Mouse (Mus musculus) heart, postnatal 0 days (tissue): ENCODE measurements at regions not wholly inside any gene's neighbourhood (a gene's known extent, or its start where the extent isn't known, plus 50 kb on each side); places are given as distances from the start of the nearest gene placed in this dataset.

Source experiments
- ATAC-seq: fragments of 200-750 bp; cut with Nextera tagmentation; 2 replicates; pipeline ENCODE4 v1.8.0; 2017; ENCODE audit warnings: low read depth, moderate number of reproducible peaks, moderate library complexity; ENCODE audit not compliant: insufficient read depth
- DNase-seq: peaks from one replicate; pipeline ENCODE4 v3.0.0-alpha.2; 2016; ENCODE audit warnings: low spot score
- H3K27ac ChIP-seq: fragments of 300-500 bp; sonication (generic); 2 replicates; pipeline ENCODE4 v1.5.1; 2014; ENCODE audit warnings: low read depth, mild to moderate bottlenecking
- H3K27me3 ChIP-seq: fragments of 300-500 bp; sonication (generic); 2 replicates; pipeline ENCODE4 v1.6.1; 2014; ENCODE audit warnings: low read length, mixed read lengths; ENCODE audit not compliant: control insufficient read depth, insufficient read depth
- H3K36me3 ChIP-seq: fragments of 300-500 bp; sonication (generic); replicated peaks from 2 replicates; pipeline ENCODE4 v1.6.1; 2014; ENCODE audit warnings: low read length, mixed read lengths; ENCODE audit not compliant: control insufficient read depth, insufficient read depth
- H3K4me1 ChIP-seq: fragments of 300-500 bp; sonication (generic); 2 replicates; pipeline ENCODE4 v1.6.1; 2014; ENCODE audit warnings: antibody characterized with exemption; ENCODE audit not compliant: control insufficient read depth, insufficient read depth
- H3K4me2 ChIP-seq: fragments of 300-500 bp; sonication (generic); 2 replicates; pipeline ENCODE4 v1.6.1; 2014; ENCODE audit warnings: low read depth, mild to moderate bottlenecking, low read length, moderate library complexity
- H3K4me3 ChIP-seq: fragments of 300-500 bp; sonication (generic); 2 replicates; pipeline ENCODE4 v1.5.1; 2014; ENCODE audit warnings: low read depth, low read length
- H3K9ac ChIP-seq: fragments of 300-500 bp; sonication (generic); replicated peaks from 2 replicates; pipeline ENCODE4 v1.6.1; 2014; ENCODE audit warnings: low read depth, low read length, mixed read lengths
- H3K9me3 ChIP-seq: fragments of 300-500 bp; sonication (generic); replicated peaks from 2 replicates; pipeline ENCODE4 v1.6.1; 2016; ENCODE audit warnings: low read length; ENCODE audit not compliant: control insufficient read depth
- CTCF ChIP-seq: IDR thresholded peaks from 2 replicates; pipeline ENCODE4 v1.5.1; 2016; ENCODE audit warnings: antibody characterized with exemption, control low read depth, low read depth
- EP300 ChIP-seq: IDR thresholded peaks from 2 replicates; pipeline ENCODE4 v1.6.1; 2016; ENCODE audit warnings: antibody characterized with exemption, low read depth
- WGBS: fragments of 180-500 bp; shearing (Covaris S2); extraction: QIAGEN DNeasy Blood & Tissue Kit; methylation state at CpG from one replicate; pipeline ENCODE4 v1.1.7; 2014; 5-methylcytosine and 5-hydroxymethylcytosine counted together

GRCm38 (mm10) chr13:111860931-111861330 lies 52.1 kb upstream of the Map3k1 start:
- H3K9me3 ChIP-seq = peaks cover 3% of the 10 kb centered on the region; the same call in 1 of the 2 replicates
- no peak overlapping the region for H3K4me3 ChIP-seq
- no peak overlapping the region for H3K27ac ChIP-seq
- ATAC-seq = no peak
- no peak for DNase-seq
- no peak for TF ChIP-seq EP300
- no peak for TF ChIP-seq CTCF
- no peak overlapping the region for H3K4me2 ChIP-seq
- H3K4me1 ChIP-seq = no peaks in the 10 kb centered on the region
- WGBS = 76% methylated on average over 3 of the region's 3 CpGs
- H3K27me3 ChIP-seq = no peaks in the 10 kb centered on the region
- no peak overlapping the region for H3K9ac ChIP-seq
- H3K36me3 ChIP-seq = no peaks in the 10 kb centered on the region

GRCm38 (mm10) chr13:111862316-111862715 lies 53.5 kb upstream of the Map3k1 start:
- no peak for TF ChIP-seq EP300
- TF ChIP-seq CTCF = no peak
- Histone ChIP-seq H3K4me2 (no peak overlapping the region), H3K4me3 (no peak overlapping the region), H3K9me3 (peaks cover 3% of the 10 kb centered on the region; the same call in 1 of the 2 replicates), H3K36me3 (no peaks in the 10 kb centered on the region), H3K27me3 (no peaks in the 10 kb centered on the region), H3K27ac (no peak overlapping the region), H3K9ac (no peak overlapping the region), H3K4me1 (no peaks in the 10 kb centered on the region)
- no peak for ATAC-seq
- DNase-seq = no peak
- 67% methylated on average over 8 of the region's 8 CpGs for WGBS

DNA sequence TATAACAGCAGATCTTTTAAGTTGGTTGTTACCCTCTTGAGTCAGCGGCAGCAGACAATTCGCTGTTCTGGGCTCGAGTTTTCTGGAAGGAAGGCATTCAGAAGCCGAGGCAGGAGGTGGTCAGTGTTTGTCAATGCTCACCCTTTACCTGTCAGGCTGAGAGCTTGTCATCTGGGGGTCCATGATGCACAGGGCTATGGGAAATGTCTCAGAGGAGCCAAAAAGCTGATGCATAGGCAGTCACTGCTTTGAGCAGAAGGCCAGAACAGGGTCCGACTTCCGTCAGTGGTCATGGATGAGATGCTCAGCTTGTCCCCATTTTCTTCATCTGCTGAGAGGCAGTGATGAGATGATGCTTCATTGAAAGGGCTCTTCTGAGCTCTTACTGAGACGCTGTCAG lies 57.2 kb upstream of the Map3k1 start:
- DNase-seq (no peak), ATAC-seq (no peak)
- H3K4me3 ChIP-seq = no peak overlapping the region
- peaks cover 16% of the 10 kb centered on the region; the same call in 1 of the 2 replicates for H3K4me1 ChIP-seq
- no peak overlapping the region for H3K27ac ChIP-seq
- WGBS = 97% methylated on average over 7 of the region's 7 CpGs
- H3K36me3 ChIP-seq = no peaks in the 10 kb centered on the region
- no peak overlapping the region for H3K9ac ChIP-seq
- no peak overlapping the region for H3K4me2 ChIP-seq
- no peaks in the 10 kb centered on the region for H3K9me3 ChIP-seq
- TF ChIP-seq CTCF = no peak
- TF ChIP-seq EP300 = no peak
- no peaks in the 10 kb centered on the region for H3K27me3 ChIP-seq

- Histone ChIP-seq H3K36me3 (no peaks in the 10 kb centered on the region), H3K4me1 (peaks cover 16% of the 10 kb centered on the region; the same call in 1 of the 2 replicates), H3K4me3 (no peak overlapping the region), H3K4me2 (no peak overlapping the region), H3K9me3 (no peaks in the 10 kb centered on the region), H3K9ac (no peak overlapping the region), H3K27ac (peak overlapping the region; percentile 82; the same call in 1 of the 2 replicates), H3K27me3 (no peaks in the 10 kb centered on the region)
- TF ChIP-seq EP300 (no peak), CTCF (no peak)
- DNase-seq = no peak
- no peak for ATAC-seq
- WGBS = 81% methylated on average over 2 of the region's 2 CpGs
These were observed 58.5 kb upstream of the Map3k1 start for GRCm38 (mm10) chr13:111867261-111867660.

GRCm38 (mm10) chr13:111867763-111868725 lies 59.3 kb upstream of the Map3k1 start:
- no peaks in the 10 kb centered on the region for H3K36me3 ChIP-seq
- no peaks in the 10 kb centered on the region for H3K9me3 ChIP-seq
- peak overlapping the region; percentile 58 for H3K4me2 ChIP-seq
- TF ChIP-seq CTCF (no peak), EP300 (no peak)
- H3K9ac ChIP-seq = peak overlapping the region; percentile 41; the same call in 1 of the 2 replicates
- peak overlapping the region; percentile 35 for H3K4me3 ChIP-seq
- ATAC-seq (peak; percentile 92), DNase-seq (peak; percentile 81)
- H3K4me1 ChIP-seq = peaks cover 16% of the 10 kb centered on the region; the same call in 1 of the 2 replicates
- no peaks in the 10 kb centered on the region for H3K27me3 ChIP-seq
- WGBS = 13% methylated on average over 31 of the region's 31 CpGs
- H3K27ac ChIP-seq = peak overlapping the region; percentile 82
